Mouse (Mus musculus) heart, adult 2 months (tissue): Measurements from ENCODE around the gene Olfr461. TPM values are rescaled to one million over a fixed set of nuclear protein-coding genes. Genes with fewer than 3 reads are reported as not detected.
A peak's percentile ranks its signal among the peaks of the same experiment; 100 is the strongest.
"Not testable (repeated sequence)": the region's sequence is repeated elsewhere in the genome, so short reads cannot be mapped to it uniquely, and the experiment has no call there.

Experiments used
- DNase-seq, 2 experiments: peaks; one replicate each; pipeline ENCODE4 v3.0.0; 2021
- H3K27ac ChIP-seq: fragments of 200-600 bp; 2 replicates; pipeline ENCODE4 v1.8.1; 2022
- H3K27me3 ChIP-seq: fragments of 200-500 bp; 2 replicates; pipeline ENCODE4 v1.6.1; 2012; ENCODE audit warnings: mild to moderate bottlenecking, low read length, inconsistent platforms, mixed read lengths; ENCODE audit not compliant: control insufficient read depth, insufficient read depth
- H3K36me3 ChIP-seq: fragments of 200-500 bp; 2 replicates; pipeline ENCODE4 v1.6.1; 2012; ENCODE audit warnings: low read length, inconsistent platforms; ENCODE audit not compliant: control insufficient read depth, insufficient read depth
- H3K4me1 ChIP-seq: fragments of 200-500 bp; 2 replicates; pipeline ENCODE4 v1.6.1; 2011; ENCODE audit warnings: low read length; ENCODE audit not compliant: control insufficient read depth, insufficient read depth
- H3K4me3 ChIP-seq: fragments of 200-600 bp; 2 replicates; pipeline ENCODE4 v1.8.1; 2022
- H3K79me2 ChIP-seq: fragments of 200-500 bp; replicated peaks from 2 replicates; pipeline ENCODE4 v1.6.1; 2012; ENCODE audit warnings: mild to moderate bottlenecking, inconsistent platforms, low read length, moderate library complexity, mixed read lengths; ENCODE audit not compliant: control insufficient read depth, insufficient read depth
- H3K9ac ChIP-seq: fragments of 200-500 bp; 2 replicates; pipeline ENCODE4 v1.6.1; 2012; ENCODE audit warnings: low read depth, mild to moderate bottlenecking, control low read depth, inconsistent platforms, low read length, mixed read lengths
- CTCF ChIP-seq: fragments of 200-600 bp; IDR thresholded peaks from 2 replicates; pipeline ENCODE4 v1.8.1; 2022; ENCODE audit warnings: antibody characterized with exemption, mild to moderate bottlenecking, moderate library complexity
- EP300 ChIP-seq: fragments of 200-500 bp; IDR thresholded peaks from 2 replicates; pipeline ENCODE4 v1.6.1; 2011; ENCODE audit warnings: low read depth, low read length, control low read depth; ENCODE audit not compliant: insufficient read depth
- POLR2A ChIP-seq: fragments of 200-500 bp; IDR thresholded peaks from 2 replicates; pipeline ENCODE4 v1.6.1; 2011; ENCODE audit warnings: mild to moderate bottlenecking, low read depth, low read length, control low read depth; ENCODE audit not compliant: insufficient read depth
- WGBS: fragments of 180-500 bp; shearing (Covaris S2); methylation state at CpG from one replicate; pipeline ENCODE4 v1.1.7; 2018; 5-methylcytosine and 5-hydroxymethylcytosine counted together
- intact Hi-C: fragments of 180-260 bp; cut with DNase I; formaldehyde crosslinking; loops from one replicate; pipeline ENCODE4 v1.15.1; 2025
- long read RNA-seq: library from polyadenylated mRNA; stranded (forward); transcript quantifications from one replicate; pipeline ENCODE4 v2.0.0, GENCODE M21; 2021
- polyA plus RNA-seq: library from polyadenylated mRNA; depleted of rRNA; stranded (reverse); fragments of >200 nt; gene quantifications from 2 replicates; pipeline ENCODE4 v1.2.3, GENCODE M21; 2012; rRNA removed
- total RNA-seq, 2 experiments: library from RNA; stranded (reverse); gene quantifications; 2 replicates each; pipeline ENCODE4 v1.2.3; 2021

Gene Olfr461
- total RNA-seq (not detected), polyA plus RNA-seq (not detected in 2 replicates)
- long read RNA-seq, result 0 reads

- intact Hi-C loops, result no loop called here
Observed at GRCm38 (mm10) chr6:40554950-40555349, at the start of gene Olfr461. TSS of gene Olfr461 (minus strand) at chr6:40555050.

DNA sequence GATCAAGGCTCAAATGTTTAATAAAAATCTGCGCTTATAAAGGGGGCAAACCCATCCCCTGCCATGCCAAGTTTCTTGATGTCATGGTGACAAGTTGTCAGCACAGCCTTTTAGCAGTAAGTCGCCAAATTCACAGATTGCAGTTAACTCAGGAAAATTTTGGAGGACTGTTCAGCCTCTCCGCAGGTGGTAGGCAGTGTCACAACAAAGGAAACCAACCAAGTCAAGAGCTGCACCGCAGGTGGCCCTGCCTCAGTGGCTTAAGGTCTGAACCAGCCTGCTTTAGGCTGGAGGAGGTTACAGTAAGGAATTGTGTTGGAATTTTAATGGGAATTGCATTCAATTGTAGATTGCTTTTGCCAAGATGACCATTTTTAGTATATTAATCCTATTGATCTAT, 43.7 kb upstream of the Olfr461 start:
- H3K79me2 ChIP-seq, DNase-seq, H3K9ac ChIP-seq, intact Hi-C loops, H3K4me3 ChIP-seq, H3K27ac ChIP-seq, H3K36me3 ChIP-seq, H3K27me3 ChIP-seq, H3K4me1 ChIP-seq: not testable (repeated sequence)
- 30% methylated on average over 4 of the region's 4 CpGs for WGBS

More at GRCm38 (mm10) chr6:40554950-40555349, at the start of gene Olfr461:
- H3K4me1 ChIP-seq, result no peaks in the 10 kb centered on the region
- 62% methylated on average over 2 of the region's 2 CpGs for WGBS
- H3K27ac ChIP-seq, result no peak within 1 kb of the TSS
- H3K9ac ChIP-seq, result no peak within 1 kb of the TSS
- DNase-seq, result no peak
- H3K27me3 ChIP-seq, result no peaks in the 10 kb centered on the region
- no peak within 1 kb of the TSS for H3K4me3 ChIP-seq
- no peaks in the 10 kb centered on the region for H3K79me2 ChIP-seq
- no peaks in the 10 kb centered on the region for H3K36me3 ChIP-seq
- no peak for TF ChIP-seq CTCF
- TF ChIP-seq EP300, result no peak
- TF ChIP-seq POLR2A, result no peak

DNA sequence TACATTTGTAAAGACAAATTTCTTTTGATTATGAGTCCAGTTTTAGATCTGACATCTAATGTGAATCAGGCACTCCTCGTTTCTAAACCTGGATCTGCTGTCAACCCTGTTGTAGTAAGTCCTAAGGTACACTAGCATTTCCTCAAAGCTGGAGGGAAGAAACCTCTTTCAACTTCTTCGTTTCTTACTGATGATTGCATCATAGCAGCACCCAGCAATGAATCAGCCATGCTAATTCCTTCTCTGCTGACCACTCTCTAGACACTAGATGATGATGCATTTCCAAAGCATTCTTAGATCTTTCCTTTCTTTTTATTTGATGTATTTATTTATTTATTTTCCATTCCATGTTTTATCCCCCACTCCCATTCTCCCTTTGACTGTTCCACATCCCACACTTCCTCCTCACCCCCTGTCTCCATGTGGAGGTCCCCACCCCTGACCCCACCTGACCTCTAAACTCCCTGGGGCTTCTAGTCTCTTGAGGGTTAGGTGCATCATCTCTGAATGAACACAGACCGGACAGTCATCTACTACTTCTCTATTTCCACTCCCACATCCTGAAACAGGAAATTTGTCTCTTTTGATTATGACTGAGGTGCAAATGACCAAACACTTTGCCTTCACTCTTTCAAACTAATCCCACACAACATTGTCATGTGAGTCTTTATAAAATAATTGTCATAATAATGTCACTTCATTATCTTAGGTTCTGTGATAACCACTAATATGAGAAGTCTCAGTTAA, 40.1 kb upstream of the Olfr461 start:
- TF ChIP-seq EP300 (no peak), CTCF (no peak), POLR2A (no peak)

DNA sequence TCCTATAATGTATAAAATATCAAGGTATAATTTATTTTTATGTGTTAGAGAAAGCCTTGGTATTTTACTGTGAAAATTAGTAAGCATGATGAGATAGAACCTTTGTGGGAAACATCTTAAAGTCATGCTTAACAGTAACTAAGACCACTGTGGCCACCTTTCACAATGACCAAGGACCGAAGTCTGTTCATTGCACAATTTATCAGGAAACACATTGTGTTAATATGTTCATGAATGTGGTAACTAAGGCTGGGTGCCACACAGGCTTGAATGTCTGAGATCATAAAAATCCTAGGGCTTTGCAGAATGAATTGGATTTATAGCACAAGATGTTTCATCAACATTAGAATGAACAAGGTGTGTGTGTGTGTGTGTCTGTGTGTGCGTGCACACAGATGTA, 33.5 kb upstream of the Olfr461 start:
- no peak for TF ChIP-seq CTCF
- TF ChIP-seq POLR2A, result no peak
- TF ChIP-seq EP300, result no peak
- Histone ChIP-seq H3K9ac (no peak overlapping the region), H3K79me2 (no peaks in the 10 kb centered on the region), H3K4me3 (no peak overlapping the region), H3K27me3 (no peaks in the 10 kb centered on the region), H3K36me3 (no peaks in the 10 kb centered on the region), H3K27ac (no peak overlapping the region), H3K4me1 (no peaks in the 10 kb centered on the region)
- no peak for DNase-seq
- WGBS, result 81% methylated on average over 2 of the region's 2 CpGs
- intact Hi-C loops, result no loop called here

More for the DNA sequence above, 40.1 kb upstream of the Olfr461 start:
- Histone ChIP-seq H3K27me3 (no peaks in the 10 kb centered on the region), H3K4me3 (no peak overlapping the region), H3K9ac (no peak overlapping the region), H3K79me2 (no peaks in the 10 kb centered on the region), H3K4me1 (no peaks in the 10 kb centered on the region), H3K36me3 (no peaks in the 10 kb centered on the region), H3K27ac (no peak overlapping the region)
- DNase-seq, result no peak
- WGBS, result 52% methylated on average over 3 of the region's 3 CpGs
- intact Hi-C loops, result no loop called here

DNA sequence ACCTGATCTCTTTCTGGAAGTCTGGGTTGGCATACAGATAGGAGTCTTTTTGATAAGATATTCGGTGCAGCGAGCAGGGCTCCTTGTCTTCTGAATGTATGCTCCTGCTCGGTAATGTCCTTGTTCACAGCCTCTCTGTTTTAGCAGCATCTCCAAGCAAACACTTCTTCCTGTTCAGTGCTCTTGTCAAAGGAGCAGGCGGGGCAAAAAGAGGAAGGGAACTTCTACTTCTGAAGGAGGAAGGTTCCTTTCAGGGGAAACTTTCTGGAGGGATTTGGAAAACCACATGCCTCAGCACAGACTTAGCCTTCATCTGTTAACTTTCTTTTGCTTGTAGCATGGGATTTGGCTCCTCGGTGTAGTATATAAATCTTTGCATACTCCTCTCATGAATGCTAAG, 30.8 kb upstream of the Olfr461 start, which contains the start of gene Clec5a:
Clec5a (minus strand) TSS at position 177 of the 400 bp plus-strand sequence.
- no peaks in the 10 kb centered on the region for H3K36me3 ChIP-seq
- WGBS, result 59% methylated on average over 5 of the region's 5 CpGs
- no peak within 1 kb of the TSS for H3K4me3 ChIP-seq
- H3K79me2 ChIP-seq, result no peaks in the 10 kb centered on the region
- peak in 1 of 2 experiments; percentile 5 for DNase-seq
- no peaks in the 10 kb centered on the region for H3K4me1 ChIP-seq
- H3K9ac ChIP-seq, result no peak within 1 kb of the TSS
- TF ChIP-seq EP300 (no peak), POLR2A (no peak)
- no peaks in the 10 kb centered on the region for H3K27me3 ChIP-seq
- intact Hi-C loops, result no loop called here
- no peak within 1 kb of the TSS for H3K27ac ChIP-seq

- Histone ChIP-seq H3K4me3 (no peak overlapping the region), H3K4me1 (no peaks in the 10 kb centered on the region), H3K79me2 (no peaks in the 10 kb centered on the region), H3K9ac (no peak overlapping the region), H3K36me3 (no peaks in the 10 kb centered on the region), H3K27ac (no peak overlapping the region), H3K27me3 (no peaks in the 10 kb centered on the region)
- DNase-seq, result no peak
- intact Hi-C loops, result no loop called here
- WGBS, result 68% methylated on average over 6 of the region's 6 CpGs
- TF ChIP-seq POLR2A, result no peak
- TF ChIP-seq CTCF, result no peak
- no peak for TF ChIP-seq EP300
Observed at GRCm38 (mm10) chr6:40584336-40584735, 29.5 kb upstream of the Olfr461 start.
